Mouse (Mus musculus): ENCODE results near the gene Inpp4b. TPM values are rescaled to one million over a fixed set of nuclear protein-coding genes. Genes with fewer than 3 reads are reported as not detected.

Inpp4b gene
- polyA plus RNA-seq, 1 experiment, result 0.23 TPM

- TF ChIP-seq GATA1 (IDR thresholded peaks at IDR 0.05; ENCODE audit: low read length), result no peak
Measured at GRCm38 (mm10) chr8:81599209-81599608, 256.9 kb downstream of the Inpp4b start.

- TF ChIP-seq GATA1 (IDR thresholded peaks at IDR 0.05; ENCODE audit: low read length), result no peak
Measured at GRCm38 (mm10) chr8:81601136-81601535, 258.8 kb downstream of the Inpp4b start.

GRCm38 (mm10) chr8:81608082-81608481 lies 265.7 kb downstream of the Inpp4b start:
- no peak for TF ChIP-seq GATA1 (IDR thresholded peaks at IDR 0.05; ENCODE audit: low read length)

GRCm38 (mm10) chr8:81609064-81609463 lies 266.7 kb downstream of the Inpp4b start:
- no peak for TF ChIP-seq GATA1 (IDR thresholded peaks at IDR 0.05; ENCODE audit: low read length)

GRCm38 (mm10) chr8:81612611-81613010 lies 270.3 kb downstream of the Inpp4b start:
- no peak for TF ChIP-seq GATA1 (IDR thresholded peaks at IDR 0.05; ENCODE audit: low read length)

GRCm38 (mm10) chr8:81614135-81614534 lies 271.8 kb downstream of the Inpp4b start:
- TF ChIP-seq GATA1 (IDR thresholded peaks at IDR 0.05; ENCODE audit: low read length), result no peak

GRCm38 (mm10) chr8:81614605-81615004 lies 272.2 kb downstream of the Inpp4b start:
- no peak for TF ChIP-seq GATA1 (IDR thresholded peaks at IDR 0.05; ENCODE audit: low read length)

- no peak for TF ChIP-seq GATA1 (IDR thresholded peaks at IDR 0.05; ENCODE audit: low read length)
Measured at GRCm38 (mm10) chr8:81615552-81615951, 273.2 kb downstream of the Inpp4b start.

- no peak for TF ChIP-seq GATA1 (IDR thresholded peaks at IDR 0.05; ENCODE audit: low read length)
Measured at GRCm38 (mm10) chr8:81618918-81619317, 276.6 kb downstream of the Inpp4b start.

- no peak for TF ChIP-seq GATA1 (IDR thresholded peaks at IDR 0.05; ENCODE audit: low read length)
Measured at GRCm38 (mm10) chr8:81635015-81635414, 292.7 kb downstream of the Inpp4b start.

- TF ChIP-seq GATA1 (IDR thresholded peaks at IDR 0.05; ENCODE audit: low read length), result no peak
Measured at GRCm38 (mm10) chr8:81635912-81636583, 293.7 kb downstream of the Inpp4b start.

GRCm38 (mm10) chr8:81638478-81638877 lies 296.1 kb downstream of the Inpp4b start:
- TF ChIP-seq GATA1 (IDR thresholded peaks at IDR 0.05; ENCODE audit: low read length), result no peak

- no peak for TF ChIP-seq GATA1 (IDR thresholded peaks at IDR 0.05; ENCODE audit: low read length)
Measured at GRCm38 (mm10) chr8:81639820-81640219, 297.5 kb downstream of the Inpp4b start.

GRCm38 (mm10) chr8:81643030-81643429 lies 300.7 kb downstream of the Inpp4b start:
- TF ChIP-seq GATA1 (IDR thresholded peaks at IDR 0.05; ENCODE audit: low read length), result no peak

- no peak for TF ChIP-seq GATA1 (IDR thresholded peaks at IDR 0.05; ENCODE audit: low read length)
Measured at GRCm38 (mm10) chr8:81692167-81692566, 349.8 kb downstream of the Inpp4b start.

GRCm38 (mm10) chr8:81694893-81695292 lies 352.5 kb downstream of the Inpp4b start:
- TF ChIP-seq GATA1 (IDR thresholded peaks at IDR 0.05; ENCODE audit: low read length), result no peak

GRCm38 (mm10) chr8:81702038-81702437 lies 359.7 kb downstream of the Inpp4b start:
- no peak for TF ChIP-seq GATA1 (IDR thresholded peaks at IDR 0.05; ENCODE audit: low read length)

Measured in G1E-ER4 (cell line).